Mouse (Mus musculus): Measurements from ENCODE around the gene Tspan17.

DNA sequence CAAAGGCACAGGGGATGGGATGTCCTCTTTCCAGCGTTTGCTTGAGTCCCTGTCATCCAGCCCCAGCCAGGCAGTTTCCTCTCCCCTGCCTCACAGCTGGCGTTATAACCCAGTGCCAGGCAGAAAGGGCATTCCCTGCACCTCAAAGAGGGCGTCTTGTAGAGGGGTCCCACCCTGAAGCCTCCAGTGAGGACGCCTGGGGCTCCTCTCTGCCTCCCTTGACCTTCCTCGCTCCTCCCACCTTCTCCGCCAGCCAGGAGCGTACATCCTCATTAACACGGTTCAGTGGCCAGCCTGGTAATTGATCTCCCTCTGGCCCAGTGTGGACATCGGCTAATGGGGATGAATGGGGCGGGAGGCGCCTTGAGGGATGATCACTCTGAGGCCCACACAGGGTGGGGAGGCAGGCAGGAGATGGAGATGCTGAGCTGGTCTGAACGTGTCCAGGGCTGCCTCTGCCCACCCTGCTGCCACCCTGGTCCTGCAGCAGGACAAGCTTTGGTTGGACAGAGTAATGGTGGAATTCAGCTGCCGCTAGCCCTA, 17.3 kb downstream of the Tspan17 start:
- TF ChIP-seq POLR2A (IDR thresholded peaks at IDR 0.05; ENCODE audit: borderline replicate concordance, low read depth, low read length) = no peak
- TF ChIP-seq CTCF (IDR thresholded peaks at IDR 0.05; ENCODE audit: low read depth, low read length) = no peak
